Mouse (Mus musculus): ENCODE results near the gene Olfr364-ps1.

- no peak for TF ChIP-seq CTCF (IDR thresholded peaks at IDR 0.05; ENCODE audit: extremely low read depth, insufficient read depth, low read length)
- no peak for TF ChIP-seq POLR2A (IDR thresholded peaks at IDR 0.05; ENCODE audit: extremely low read depth, insufficient read depth, low read length)
Measured at GRCm38 (mm10) chr2:37187898-37188297, 48.8 kb downstream of the Olfr364-ps1 start, which contains the start of gene Olfr365.
